Mouse (Mus musculus): ENCODE measurements around the gene Car10. TPM values are rescaled to one million over a fixed set of nuclear protein-coding genes. Genes with fewer than 3 reads are reported as not detected.

Car10 gene
- total RNA-seq, 2 experiments from 2014 or later, result not detected

GRCm38 (mm10) chr11:93559118-93559517 lies 461.3 kb downstream of the Car10 start:
- no peak for ATAC-seq (replicated peaks; ENCODE audit: poor library complexity, severe bottlenecking)

- ATAC-seq (replicated peaks; ENCODE audit: poor library complexity, severe bottlenecking), result no peak
These were observed 462.7 kb downstream of the Car10 start for GRCm38 (mm10) chr11:93560570-93560969.

- ATAC-seq (replicated peaks; ENCODE audit: poor library complexity, severe bottlenecking), result no peak
These were observed 464.6 kb downstream of the Car10 start for GRCm38 (mm10) chr11:93562330-93562865.

DNA sequence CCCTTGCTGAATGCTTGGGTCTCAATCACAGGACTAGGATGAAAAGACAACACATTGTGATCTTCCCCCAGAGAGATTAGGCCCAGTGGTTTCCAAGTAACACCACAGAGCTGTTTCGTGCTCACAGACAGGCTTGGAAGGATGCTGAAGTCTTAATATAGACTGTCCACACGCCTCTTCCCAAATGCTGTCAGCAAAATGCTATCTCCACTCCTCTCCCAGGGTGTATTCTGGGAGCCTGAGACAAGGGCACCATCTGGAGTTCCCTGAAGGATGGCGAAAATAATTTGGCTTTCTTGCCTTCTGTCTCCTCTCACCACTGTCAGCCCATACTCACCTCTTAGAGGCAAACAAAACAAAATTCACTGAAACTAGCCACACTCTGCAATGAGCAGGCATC lies 467.9 kb downstream of the Car10 start:
- ATAC-seq (replicated peaks; ENCODE audit: poor library complexity, severe bottlenecking), result no peak

GRCm38 (mm10) chr11:93571917-93572641 lies 474.3 kb downstream of the Car10 start:
- no peak for ATAC-seq (replicated peaks; ENCODE audit: poor library complexity, severe bottlenecking)

GRCm38 (mm10) chr11:93577441-93577840 lies 479.6 kb downstream of the Car10 start:
- ATAC-seq (replicated peaks; ENCODE audit: poor library complexity, severe bottlenecking), result no peak

DNA sequence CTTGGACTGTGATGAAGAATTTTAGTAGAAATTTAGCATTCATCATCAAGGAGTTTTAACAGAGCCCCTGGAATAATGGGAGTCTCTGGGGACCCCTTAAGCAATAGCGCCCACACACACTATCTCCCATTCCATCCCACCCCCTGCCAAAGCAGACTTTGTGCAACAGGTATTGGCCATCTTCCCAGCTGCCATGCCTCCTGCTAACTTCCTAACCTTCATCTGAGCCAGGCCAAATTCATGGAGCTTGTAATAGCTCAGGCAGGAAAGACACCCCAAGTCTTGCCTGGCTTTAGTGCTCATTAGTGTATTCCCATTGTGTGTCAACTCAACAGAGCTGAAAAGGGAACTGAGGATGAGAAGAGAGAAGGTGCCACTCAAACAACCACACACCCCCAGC lies 481.8 kb downstream of the Car10 start:
- ATAC-seq (replicated peaks; ENCODE audit: poor library complexity, severe bottlenecking), result no peak

DNA sequence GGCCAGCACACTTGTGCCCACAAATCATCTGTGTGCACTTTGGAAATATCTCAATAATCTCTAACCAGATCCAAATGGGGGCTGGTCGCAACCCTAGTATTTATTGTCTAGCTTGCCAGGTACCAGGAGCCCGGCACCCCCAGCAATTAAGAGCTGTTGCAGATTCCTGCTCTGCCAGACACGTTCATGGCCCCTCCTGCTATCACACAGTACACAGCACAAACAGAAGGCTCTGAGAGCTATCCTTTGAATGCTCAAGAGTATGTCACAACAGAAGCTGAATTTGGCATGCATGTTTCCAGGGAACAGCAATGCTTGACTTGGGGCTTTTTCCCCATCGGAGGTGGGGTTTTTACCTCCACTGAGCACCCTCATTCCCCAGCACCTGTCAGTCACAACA lies 483.5 kb downstream of the Car10 start:
- no peak for ATAC-seq (replicated peaks; ENCODE audit: poor library complexity, severe bottlenecking)

- ATAC-seq (replicated peaks; ENCODE audit: poor library complexity, severe bottlenecking), result no peak
These were observed 490.0 kb downstream of the Car10 start for GRCm38 (mm10) chr11:93587788-93588187.

- no peak for ATAC-seq (replicated peaks; ENCODE audit: poor library complexity, severe bottlenecking)
These were observed 492.8 kb downstream of the Car10 start for GRCm38 (mm10) chr11:93590652-93591051.

- no peak for ATAC-seq (replicated peaks; ENCODE audit: poor library complexity, severe bottlenecking)
These were observed 496.2 kb downstream of the Car10 start for GRCm38 (mm10) chr11:93594033-93594432.

GRCm38 (mm10) chr11:93598175-93598574 lies 500.3 kb downstream of the Car10 start:
- no peak for ATAC-seq (replicated peaks; ENCODE audit: poor library complexity, severe bottlenecking)

DNA sequence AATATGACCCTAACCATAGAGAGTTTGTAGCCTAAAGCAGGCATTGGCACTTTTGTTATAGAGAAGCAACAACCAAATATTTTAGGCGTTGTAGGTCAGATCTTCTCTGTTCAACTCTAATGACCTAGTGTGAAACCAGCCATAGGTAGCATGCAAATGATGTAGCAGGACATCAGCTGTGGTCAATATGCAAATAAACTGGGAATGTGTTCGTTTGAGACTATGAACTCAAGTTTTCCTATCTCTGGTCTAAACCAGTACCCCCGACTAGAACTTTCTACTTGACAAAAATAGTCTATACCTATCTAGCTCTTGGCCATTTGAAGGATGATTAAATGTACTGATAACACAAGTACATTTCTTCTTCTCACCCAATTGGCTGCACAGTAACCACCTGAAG lies 501.9 kb downstream of the Car10 start:
- ATAC-seq (replicated peaks; ENCODE audit: poor library complexity, severe bottlenecking), result no peak

- ATAC-seq (replicated peaks; ENCODE audit: poor library complexity, severe bottlenecking), result no peak
These were observed 505.7 kb downstream of the Car10 start for GRCm38 (mm10) chr11:93603575-93603974.

DNA sequence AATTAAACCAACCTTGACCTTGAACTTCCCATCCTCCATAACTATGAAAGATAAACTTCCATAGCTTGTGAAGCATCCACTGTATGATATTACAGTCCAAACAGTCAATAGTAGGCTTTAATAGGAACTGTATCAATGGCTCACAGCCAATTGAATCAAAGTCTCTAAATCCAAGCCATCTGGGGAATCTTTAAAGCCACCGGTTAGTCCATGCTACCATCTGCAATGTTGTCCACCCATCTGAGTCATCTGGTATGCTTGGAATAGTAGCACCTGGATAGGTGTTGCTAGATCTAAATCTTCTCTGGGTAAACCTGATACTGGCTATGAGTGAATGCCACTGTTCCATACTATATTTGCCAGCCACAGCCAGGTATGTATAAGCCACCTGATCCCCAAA lies 509.3 kb downstream of the Car10 start:
- ATAC-seq (replicated peaks; ENCODE audit: poor library complexity, severe bottlenecking), result no peak

- ATAC-seq (replicated peaks; ENCODE audit: poor library complexity, severe bottlenecking), result no peak
These were observed 510.9 kb downstream of the Car10 start for GRCm38 (mm10) chr11:93608716-93609115.

GRCm38 (mm10) chr11:93612071-93612470 lies 514.2 kb downstream of the Car10 start:
- ATAC-seq (replicated peaks; ENCODE audit: poor library complexity, severe bottlenecking), result no peak

- ATAC-seq (replicated peaks; ENCODE audit: poor library complexity, severe bottlenecking), result no peak
These were observed 517.0 kb downstream of the Car10 start for GRCm38 (mm10) chr11:93614851-93615250.

GRCm38 (mm10) chr11:93623605-93624004 lies 525.8 kb downstream of the Car10 start:
- no peak for ATAC-seq (replicated peaks; ENCODE audit: poor library complexity, severe bottlenecking)

DNA sequence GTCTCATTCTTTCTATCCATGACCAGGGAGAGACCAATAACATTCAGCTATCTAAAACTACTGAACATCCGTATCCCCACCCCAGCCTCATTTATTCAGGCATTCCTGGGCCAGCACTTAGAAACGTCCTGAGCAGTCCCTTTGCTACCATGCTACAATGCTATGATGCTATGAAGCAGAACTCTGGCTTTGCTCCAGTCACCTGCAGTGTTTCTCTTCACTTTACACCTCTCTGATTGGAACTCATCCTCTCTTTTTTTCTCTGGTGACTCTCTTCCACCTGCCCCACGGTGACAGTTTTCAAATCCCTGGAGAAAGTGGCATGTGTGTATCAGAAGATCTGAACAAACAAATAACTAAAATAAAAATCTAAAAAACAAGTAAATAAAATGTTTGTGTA lies 541.6 kb downstream of the Car10 start:
- ATAC-seq (replicated peaks; ENCODE audit: poor library complexity, severe bottlenecking), result no peak

DNA sequence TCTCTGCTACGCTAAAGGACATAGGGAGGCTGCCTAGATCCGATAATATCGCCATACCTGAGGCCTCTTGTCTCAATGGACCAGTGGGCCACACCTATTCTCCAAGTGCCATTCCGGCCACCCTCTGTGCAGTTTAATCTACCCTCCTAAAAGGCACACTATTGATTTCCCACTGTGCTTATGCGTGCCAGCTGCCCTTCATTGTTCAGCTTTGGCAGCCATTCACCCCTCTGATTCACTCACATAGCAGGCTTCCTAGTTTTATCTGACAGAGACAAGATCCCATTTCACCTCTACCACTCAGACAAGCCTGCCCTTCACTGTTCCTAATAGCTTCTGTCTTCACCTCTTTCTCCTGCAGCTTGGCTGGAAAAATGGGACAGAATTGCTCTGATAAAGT lies 543.1 kb downstream of the Car10 start:
- no peak for ATAC-seq (replicated peaks; ENCODE audit: poor library complexity, severe bottlenecking)

DNA sequence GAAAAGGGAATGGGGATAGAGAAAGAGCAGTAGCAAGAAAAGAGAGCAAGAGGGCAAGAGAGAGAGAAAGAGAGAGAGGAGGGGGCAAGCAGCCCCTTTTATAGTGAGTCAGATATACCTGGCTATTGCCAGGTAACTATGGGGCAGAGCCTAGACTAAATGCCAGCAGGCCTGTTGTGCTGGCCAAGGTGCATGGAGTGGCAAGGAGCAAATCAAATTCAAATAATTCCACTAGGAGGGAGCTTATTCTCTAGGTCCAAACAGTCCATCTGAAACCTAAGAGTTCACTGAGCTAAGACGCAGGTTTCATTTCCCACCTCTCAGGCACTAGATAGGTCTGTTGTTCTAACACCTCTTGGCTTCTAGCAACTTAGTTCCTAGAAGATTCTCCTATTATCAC lies 544.5 kb downstream of the Car10 start:
- ATAC-seq (replicated peaks; ENCODE audit: poor library complexity, severe bottlenecking), result no peak

All from granulocyte monocyte progenitor cell, adult 5-6 weeks (primary cell).